Comparison of ENCODE assay signal across 15 mouse cellular contexts in genomic region chr6:53216715-53217114, GRCm38 (mm10).
DNase-seq lines count a peak whose midpoint lies in the region; ATAC-seq lines count a peak whose summit lies in the region.
"Had no signal": no experiment of that assay in that cellular context is flagged by ENCODE, and none has a peak within 500 bp of the region (broad histone marks: within the 10 kb centered on the region; RNA-seq: fewer than 3 reads in every experiment).

No protein-coding gene starts in this region.

- H3K4me2 ChIP-seq in forebrain, embryonic 16.5 days (ENCODE audit: low read length) = no peak overlapping the region
- H3K4me2 ChIP-seq: embryonic facial prominence, embryonic 15.5 days; forebrain, embryonic 15.5 days; heart, embryonic 15.5 days; hindbrain, embryonic 15.5 days had no signal

- peaks cover 23% of the 10 kb centered on the region for H3K4me1 ChIP-seq in forebrain, embryonic 16.5 days (replicated peaks; ENCODE audit: control insufficient read depth, insufficient read depth, low read length)

- no peaks in the 10 kb centered on the region for H3K36me3 ChIP-seq in macrophage (ENCODE audit: inconsistent target)
- no peaks in the 10 kb centered on the region for H3K36me3 ChIP-seq in forebrain, embryonic 16.5 days (ENCODE audit: control insufficient read depth, insufficient read depth)
- H3K36me3 ChIP-seq: embryonic facial prominence, embryonic 15.5 days; forebrain, embryonic 15.5 days; heart, embryonic 15.5 days; hindbrain, embryonic 10.5 days; hindbrain, embryonic 15.5 days had no signal

- no peak overlapping the region for H3K4me3 ChIP-seq in macrophage (ENCODE audit: inconsistent target)
- no peak overlapping the region for H3K4me3 ChIP-seq in forebrain, embryonic 16.5 days (replicated peaks; ENCODE audit: low read length)
- H3K4me3 ChIP-seq: embryonic facial prominence, embryonic 15.5 days; erythroblast, embryonic 14.5 days; forebrain, embryonic 15.5 days; heart, embryonic 15.5 days; hindbrain, embryonic 10.5 days; hindbrain, embryonic 15.5 days had no signal

- H3K79me2 ChIP-seq in macrophage (ENCODE audit: inconsistent target) = no peaks in the 10 kb centered on the region

- DNase-seq in A20 (ENCODE audit: low read depth, low spot score) = peak; percentile 4
- peak; percentile 17 for DNase-seq in c-Kit-positive CD71-negative TER-119-negative erythroid progenitor cells, embryonic 14.5 days (ENCODE audit: low read depth)
- DNase-seq in layer of hippocampus, postnatal 14 days (ENCODE audit: low spot score in 2 of 2) = no peak
- DNase-seq in kidney, adult 18-20 months = no peak

- no peak overlapping the region for H3K9ac ChIP-seq in forebrain, embryonic 16.5 days (replicated peaks; ENCODE audit: low read depth, low read length)
- H3K9ac ChIP-seq: embryonic facial prominence, embryonic 15.5 days; forebrain, embryonic 15.5 days; heart, embryonic 15.5 days; hindbrain, embryonic 15.5 days had no signal

- H3K9me3 ChIP-seq in forebrain, embryonic 16.5 days (ENCODE audit: control insufficient read depth, low read length) = no peaks in the 10 kb centered on the region
- H3K9me3 ChIP-seq: embryonic facial prominence, embryonic 15.5 days; forebrain, embryonic 15.5 days; heart, embryonic 15.5 days; hindbrain, embryonic 10.5 days; hindbrain, embryonic 15.5 days had no signal

- no peaks in the 10 kb centered on the region for H3K27me3 ChIP-seq in forebrain, embryonic 16.5 days (replicated peaks; ENCODE audit: control insufficient read depth, insufficient read depth, low read length)
- H3K27me3 ChIP-seq: embryonic facial prominence, embryonic 15.5 days; forebrain, embryonic 15.5 days; heart, embryonic 15.5 days; hindbrain, embryonic 15.5 days; Patski had no signal

- ATAC-seq in forebrain, embryonic 16.5 days = no peak
- ATAC-seq: activated CD4-positive, CD25-positive, alpha-beta regulatory T cell, adult 4 months; forebrain, embryonic 15.5 days; intestine, postnatal 0 days; Patski had no signal

- H3K27ac ChIP-seq in macrophage = peak overlapping the region; percentile 12; the same call in 1 of the 2 replicates
- no peak overlapping the region for H3K27ac ChIP-seq in forebrain, embryonic 16.5 days (ENCODE audit: low read length)
- H3K27ac ChIP-seq: embryonic facial prominence, embryonic 15.5 days; forebrain, embryonic 15.5 days; heart, embryonic 15.5 days; hindbrain, embryonic 10.5 days; hindbrain, embryonic 15.5 days had no signal

- 7% methylated on average over 2 of the region's 2 CpGs for WGBS in macrophage (ENCODE audit: missing documents)
- whole genome bisulfite sequencing in forebrain, embryonic 16.5 days = 81% methylated on average over 2 of the region's 2 CpGs

Comparison
In these comparisons a context has a peak if more than half of its experiments do, and no peak if none do; other contexts are left out.
1. DNase-seq: peak in A20 (single experiment) and c-Kit-positive CD71-negative TER-119-negative erythroid progenitor cells, embryonic 14.5 days (single experiment); none in layer of hippocampus, postnatal 14 days (0 of 2) and kidney, adult 18-20 months (single experiment).